Mouse (Mus musculus) midbrain, embryonic 10.5 days (tissue): Measurements from ENCODE around the gene Mecom. TPM values are rescaled to one million over a fixed set of nuclear protein-coding genes. Genes with fewer than 3 reads are reported as not detected.

Experiments used
- DNase-seq: peaks from one replicate; pipeline ENCODE4 v3.0.0-alpha.2; 2017; ENCODE audit warnings: low spot score
- H3K27ac ChIP-seq: fragments of 300-500 bp; sonication (generic); replicated peaks from 2 replicates; pipeline ENCODE4 v1.5.1; 2016; ENCODE audit warnings: mild to moderate bottlenecking
- H3K27me3 ChIP-seq: fragments of 300-500 bp; sonication (generic); 2 replicates; pipeline ENCODE4 v1.6.1; 2016; ENCODE audit warnings: low read depth, mild to moderate bottlenecking; ENCODE audit not compliant: poor library complexity, severe bottlenecking
- H3K36me3 ChIP-seq: fragments of 300-500 bp; sonication (generic); 2 replicates; pipeline ENCODE4 v1.6.1; 2016; ENCODE audit warnings: mild to moderate bottlenecking, moderate library complexity
- H3K4me1 ChIP-seq: fragments of 300-500 bp; sonication (generic); 2 replicates; pipeline ENCODE4 v1.6.1; 2016
- H3K4me3 ChIP-seq: fragments of 300-500 bp; sonication (generic); 2 replicates; pipeline ENCODE4 v1.5.1; 2016; ENCODE audit warnings: mild to moderate bottlenecking, moderate library complexity
- H3K9me3 ChIP-seq: fragments of 300-500 bp; sonication (generic); replicated peaks from 2 replicates; pipeline ENCODE4 v1.6.1; 2016; ENCODE audit warnings: mild to moderate bottlenecking
- WGBS: fragments of 180-500 bp; shearing (Covaris S2); methylation state at CpG from one replicate; pipeline ENCODE4 v1.1.7; 2016; 5-methylcytosine and 5-hydroxymethylcytosine counted together
- polyA plus RNA-seq: library from polyadenylated mRNA; unstranded; fragments of >200 nt; fragmentation: Nextera tagmentation; extraction: Ambion mirVana; gene quantifications from 2 replicates; pipeline ENCODE4 v1.2.1, GENCODE M21; 2016

Gene Mecom
- polyA plus RNA-seq, 1 experiment from 2014 or later = 22.6 TPM

DNA sequence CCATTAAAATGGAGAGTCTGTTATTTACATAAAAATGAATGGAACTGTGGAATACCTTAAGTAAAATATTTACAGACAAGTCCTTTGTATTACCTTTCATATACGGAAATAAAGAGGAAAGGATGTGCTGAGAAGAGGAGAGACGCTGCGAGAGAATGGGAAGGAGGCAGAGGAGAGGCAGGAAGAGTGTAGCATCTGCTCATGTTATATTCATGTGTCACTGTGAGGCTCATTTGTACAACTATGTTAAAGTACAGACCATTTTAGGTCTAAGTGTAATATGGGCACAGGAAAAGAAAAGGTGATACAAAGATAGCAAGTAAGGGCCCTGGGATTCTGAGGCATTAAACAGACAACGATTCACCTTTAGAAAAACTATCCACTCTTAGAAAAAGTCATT, 143.0 kb downstream of the Mecom start:
- Histone ChIP-seq H3K4me1 (peaks cover 22% of the 10 kb centered on the region), H3K9me3 (no peaks in the 10 kb centered on the region), H3K27me3 (no peaks in the 10 kb centered on the region), H3K27ac (no peak overlapping the region), H3K36me3 (no peaks in the 10 kb centered on the region), H3K4me3 (no peak overlapping the region)
- no peak for DNase-seq
- WGBS = 91% methylated on average over 4 of the region's 4 CpGs

- Histone ChIP-seq H3K4me3 (no peak overlapping the region), H3K9me3 (no peaks in the 10 kb centered on the region), H3K4me1 (peaks cover 8% of the 10 kb centered on the region; the same call in 1 of the 2 replicates), H3K27ac (no peak overlapping the region), H3K36me3 (no peaks in the 10 kb centered on the region), H3K27me3 (no peaks in the 10 kb centered on the region)
- no peak for DNase-seq
- 87% methylated on average over 7 of the region's 7 CpGs for whole genome bisulfite sequencing
These were observed 148.9 kb downstream of the Mecom start for GRCm38 (mm10) chr3:30398911-30399310.

DNA sequence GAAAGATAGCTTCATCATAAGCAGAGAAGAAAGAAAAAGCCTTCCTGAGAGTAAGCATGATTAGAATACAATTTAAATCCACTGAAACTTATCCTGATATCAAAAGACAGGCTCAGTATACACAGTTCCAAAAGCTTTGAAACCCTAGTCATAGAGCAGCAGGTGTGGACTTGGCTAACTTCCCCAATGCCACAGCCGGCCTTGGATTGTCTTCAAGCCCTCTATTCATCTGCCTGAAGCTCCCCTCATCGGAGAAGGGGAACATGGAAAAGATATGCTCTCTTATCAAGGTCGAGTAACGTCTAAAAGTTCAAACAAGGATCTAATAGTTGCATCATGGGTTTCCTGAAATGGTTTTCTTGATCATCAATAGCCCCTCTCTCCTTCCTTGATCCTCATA, 152.9 kb downstream of the Mecom start:
- H3K36me3 ChIP-seq = no peaks in the 10 kb centered on the region
- 93% methylated on average over 4 of the region's 4 CpGs for WGBS

GRCm38 (mm10) chr3:30392662-30393061, 155.1 kb downstream of the Mecom start:
- peaks cover 20% of the 10 kb centered on the region for H3K4me1 ChIP-seq
- DNase-seq = no peak
- H3K27ac ChIP-seq = no peak overlapping the region
- H3K36me3 ChIP-seq = no peaks in the 10 kb centered on the region
- no peaks in the 10 kb centered on the region for H3K27me3 ChIP-seq
- H3K4me3 ChIP-seq = no peak overlapping the region
- 76% methylated on average over 4 of the region's 4 CpGs for WGBS
- no peaks in the 10 kb centered on the region for H3K9me3 ChIP-seq

More for the DNA sequence above, 152.9 kb downstream of the Mecom start:
- Histone ChIP-seq H3K9me3 (no peaks in the 10 kb centered on the region), H3K4me3 (no peak overlapping the region), H3K27ac (no peak overlapping the region), H3K4me1 (peaks cover 13% of the 10 kb centered on the region; the same call in 1 of the 2 replicates), H3K27me3 (no peaks in the 10 kb centered on the region)
- no peak for DNase-seq

DNA sequence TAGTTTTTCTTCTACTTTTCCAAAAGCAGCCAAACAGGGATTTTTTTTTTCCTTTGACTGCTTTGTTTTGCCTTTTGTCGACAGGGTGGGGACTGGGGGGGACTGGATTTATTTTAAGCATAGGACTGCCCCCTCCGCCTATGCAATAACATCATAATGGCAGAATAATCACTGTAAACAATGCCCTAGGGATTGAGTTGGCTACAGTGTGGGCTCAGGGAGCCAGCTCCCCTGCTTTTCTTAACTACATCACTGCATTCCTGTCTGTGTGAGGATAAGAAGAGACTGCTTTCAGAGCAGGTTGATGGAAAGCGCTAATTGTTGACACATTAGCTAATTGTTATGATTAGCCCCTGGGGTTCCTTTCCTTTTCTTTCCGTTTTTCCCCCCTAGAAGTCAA, 155.6 kb downstream of the Mecom start:
- no peak for DNase-seq
- Histone ChIP-seq H3K4me3 (no peak overlapping the region), H3K9me3 (no peaks in the 10 kb centered on the region), H3K27ac (no peak overlapping the region), H3K27me3 (no peaks in the 10 kb centered on the region), H3K4me1 (peaks cover 20% of the 10 kb centered on the region), H3K36me3 (no peaks in the 10 kb centered on the region)
- 34% methylated on average over 4 of the region's 4 CpGs for WGBS

DNA sequence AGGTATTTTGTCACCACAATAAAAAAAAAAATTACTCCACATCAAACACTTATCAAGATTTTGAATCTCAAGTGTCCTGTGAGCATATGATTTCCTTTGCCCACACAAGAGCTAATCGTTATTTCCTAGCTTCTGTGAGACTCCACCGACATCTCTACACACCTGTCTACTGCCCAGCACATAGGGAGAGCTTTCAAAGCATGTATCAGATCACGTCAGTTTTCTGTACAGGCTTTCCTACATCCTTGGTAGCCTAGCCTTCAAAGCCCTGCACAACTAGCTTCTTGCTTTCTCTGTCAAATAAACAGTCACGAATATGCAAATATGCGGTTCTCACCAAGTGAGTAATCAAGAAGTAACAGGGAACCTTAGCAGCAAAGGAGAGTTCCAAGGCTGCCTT, 157.5 kb downstream of the Mecom start:
- no peak for DNase-seq
- whole genome bisulfite sequencing = 87% methylated on average over 5 of the region's 5 CpGs
- Histone ChIP-seq H3K9me3 (no peaks in the 10 kb centered on the region), H3K27me3 (no peaks in the 10 kb centered on the region), H3K4me1 (peaks cover 16% of the 10 kb centered on the region), H3K4me3 (no peak overlapping the region), H3K36me3 (no peaks in the 10 kb centered on the region), H3K27ac (no peak overlapping the region)

GRCm38 (mm10) chr3:30380273-30380672, 167.5 kb downstream of the Mecom start:
- Histone ChIP-seq H3K4me3 (no peak overlapping the region), H3K9me3 (no peaks in the 10 kb centered on the region), H3K36me3 (no peaks in the 10 kb centered on the region), H3K27me3 (no peaks in the 10 kb centered on the region), H3K27ac (no peak overlapping the region), H3K4me1 (peaks cover 9% of the 10 kb centered on the region)
- 72% methylated on average over 4 of the region's 4 CpGs for WGBS
- DNase-seq = no peak

- Histone ChIP-seq H3K27me3 (no peaks in the 10 kb centered on the region; the same call in 1 of the 2 replicates), H3K36me3 (no peaks in the 10 kb centered on the region), H3K4me1 (peaks cover 9% of the 10 kb centered on the region), H3K9me3 (no peaks in the 10 kb centered on the region), H3K27ac (no peak overlapping the region), H3K4me3 (no peak overlapping the region)
- 69% methylated on average over 6 of the region's 6 CpGs for whole genome bisulfite sequencing
- no peak for DNase-seq
These were observed 168.5 kb downstream of the Mecom start for GRCm38 (mm10) chr3:30379301-30379700.

GRCm38 (mm10) chr3:30371472-30371871, 176.3 kb downstream of the Mecom start:
- H3K4me3 ChIP-seq = peak overlapping the region; percentile 37; the same call in 1 of the 2 replicates
- WGBS = 71% methylated on average over 7 of the region's 7 CpGs

GRCm38 (mm10) chr3:30370860-30371455, 176.8 kb downstream of the Mecom start:
- WGBS = 35% methylated on average over 16 of the region's 16 CpGs
- Histone ChIP-seq H3K36me3 (no peaks in the 10 kb centered on the region), H3K27ac (peak overlapping the region; percentile 63), H3K9me3 (no peaks in the 10 kb centered on the region), H3K27me3 (peaks cover 23% of the 10 kb centered on the region), H3K4me1 (peaks cover 30% of the 10 kb centered on the region), H3K4me3 (peak overlapping the region; percentile 37; the same call in 1 of the 2 replicates)
- DNase-seq = peak; percentile 28

More at GRCm38 (mm10) chr3:30371472-30371871, 176.3 kb downstream of the Mecom start:
- Histone ChIP-seq H3K36me3 (no peaks in the 10 kb centered on the region), H3K27ac (peak overlapping the region; percentile 63), H3K4me1 (peaks cover 25% of the 10 kb centered on the region), H3K27me3 (peaks cover 23% of the 10 kb centered on the region), H3K9me3 (no peaks in the 10 kb centered on the region)
- no peak for DNase-seq

DNA sequence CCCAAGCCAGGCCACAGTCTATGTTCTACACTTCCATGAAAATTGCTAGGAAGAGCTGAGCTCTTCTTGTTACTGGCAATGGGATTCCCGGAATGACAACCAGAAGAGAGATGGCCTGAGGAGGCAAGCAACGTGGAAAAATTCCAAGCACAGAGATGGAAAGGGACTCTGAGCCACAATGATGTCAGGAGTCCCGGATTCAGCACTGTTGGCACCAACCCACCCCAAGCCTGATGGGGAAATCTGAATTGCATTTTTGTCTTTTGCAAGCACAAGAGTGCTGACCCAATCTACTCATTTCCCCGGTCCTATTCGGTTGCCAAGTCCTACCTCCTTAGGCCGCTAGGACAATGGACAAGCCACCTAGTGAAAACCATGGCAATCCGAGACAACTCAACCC, 181.2 kb downstream of the Mecom start:
- H3K4me1 ChIP-seq = peaks cover 22% of the 10 kb centered on the region
- DNase-seq = no peak
- H3K27ac ChIP-seq = no peak overlapping the region
- H3K4me3 ChIP-seq = no peak overlapping the region
- peaks cover 15% of the 10 kb centered on the region for H3K27me3 ChIP-seq
- WGBS = 93% methylated on average over 7 of the region's 7 CpGs
- H3K36me3 ChIP-seq = no peaks in the 10 kb centered on the region
- no peaks in the 10 kb centered on the region for H3K9me3 ChIP-seq

DNA sequence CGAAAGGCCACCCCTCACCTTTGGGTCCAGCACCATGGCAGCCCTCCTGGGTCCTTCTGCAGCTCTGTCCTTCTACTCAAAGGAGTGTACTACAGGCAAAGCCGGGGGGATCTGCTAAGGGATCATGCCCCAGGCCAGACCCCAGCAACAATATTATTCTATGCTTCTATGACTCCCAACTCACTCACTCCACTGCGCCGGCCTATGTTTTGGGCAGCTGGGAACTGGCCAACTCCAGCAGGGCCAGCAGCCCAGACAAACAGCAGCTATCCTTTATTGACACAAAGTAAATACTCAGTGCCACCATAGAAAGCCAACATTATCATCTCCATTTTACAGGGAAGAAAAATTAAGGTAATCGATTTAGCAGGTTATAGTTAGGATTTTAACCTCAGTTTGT, 186.6 kb downstream of the Mecom start:
- no peak for DNase-seq
- 84% methylated on average over 5 of the region's 5 CpGs for WGBS

DNA sequence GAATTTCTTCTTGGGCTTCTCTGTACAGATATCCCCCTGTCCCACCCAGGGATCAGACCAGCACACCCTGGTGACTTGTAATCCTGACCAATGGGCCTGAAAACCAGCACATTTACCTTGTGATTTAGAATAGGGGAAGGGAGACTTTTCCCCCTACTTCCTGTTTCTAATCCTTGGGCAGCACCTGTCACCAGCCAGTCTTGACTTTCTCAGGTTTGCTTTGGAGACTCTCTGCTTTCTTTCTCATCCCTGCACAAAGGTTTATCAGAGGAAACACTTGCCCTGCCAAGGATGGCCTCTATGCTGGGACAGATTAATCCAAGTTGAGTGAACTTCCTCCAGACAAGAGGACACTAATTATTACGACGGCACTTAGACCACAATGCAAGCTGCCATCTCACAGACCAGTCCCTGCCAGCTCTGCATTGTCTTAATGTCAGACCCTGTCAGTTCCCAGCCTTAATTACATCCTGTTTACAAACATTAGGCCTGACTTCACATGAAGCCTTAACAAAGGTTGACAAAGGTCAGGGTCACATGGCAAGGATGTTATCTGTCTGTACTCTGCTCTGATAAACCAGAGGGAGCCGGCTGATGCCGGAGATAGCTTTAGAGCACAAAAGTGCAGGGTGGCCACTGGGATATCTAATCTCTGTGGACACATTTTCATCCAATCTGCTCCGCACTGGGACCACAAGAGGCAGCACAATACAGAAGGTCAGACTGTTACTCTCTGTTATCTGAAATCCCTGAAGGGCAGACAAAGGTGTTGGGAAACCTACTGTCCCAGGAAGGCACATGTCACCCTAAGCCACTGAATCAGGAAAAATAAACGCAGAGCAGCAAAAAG, 193.7 kb downstream of the Mecom start:
- Histone ChIP-seq H3K9me3 (no peaks in the 10 kb centered on the region), H3K36me3 (no peaks in the 10 kb centered on the region), H3K4me1 (peaks cover 12% of the 10 kb centered on the region), H3K4me3 (no peak overlapping the region), H3K27ac (no peak overlapping the region), H3K27me3 (peaks cover 8% of the 10 kb centered on the region; the same call in 1 of the 2 replicates)
- DNase-seq = no peak
- WGBS = 63% methylated on average over 6 of the region's 6 CpGs

More for the DNA sequence above, 186.6 kb downstream of the Mecom start:
- H3K36me3 ChIP-seq = no peaks in the 10 kb centered on the region
- H3K27me3 ChIP-seq = no peaks in the 10 kb centered on the region
- H3K4me3 ChIP-seq = no peak overlapping the region
- no peak overlapping the region for H3K27ac ChIP-seq
- no peaks in the 10 kb centered on the region for H3K9me3 ChIP-seq
- H3K4me1 ChIP-seq = peaks cover 6% of the 10 kb centered on the region
